Mouse (Mus musculus) liver, embryonic 11.5 days (tissue): ENCODE data around the gene Ostn. TPM values are rescaled to one million over a fixed set of nuclear protein-coding genes. Genes with fewer than 3 reads are reported as not detected.

Source experiments
- ATAC-seq: fragments of 200-750 bp; cut with Nextera tagmentation; replicated peaks from 2 replicates; pipeline ENCODE4 v1.8.0; 2017; ENCODE audit warnings: moderate number of reproducible peaks, mild to moderate bottlenecking, moderate TSS enrichment, moderate library complexity; ENCODE audit not compliant: low FRiP score
- DNase-seq: peaks from one replicate; pipeline ENCODE4 v3.0.0-alpha.2; 2017; ENCODE audit warnings: low spot score
- H3K27ac ChIP-seq: fragments of 300-500 bp; sonication (generic); 2 replicates; pipeline ENCODE4 v1.5.1; 2014; ENCODE audit warnings: mild to moderate bottlenecking, low read depth, low read length, control low read depth
- H3K27me3 ChIP-seq: fragments of 300-500 bp; sonication (generic); replicated peaks from 2 replicates; pipeline ENCODE4 v1.6.1; 2014; ENCODE audit warnings: low read length, mixed read lengths; ENCODE audit not compliant: control insufficient read depth, insufficient read depth
- H3K36me3 ChIP-seq: fragments of 300-500 bp; sonication (generic); 2 replicates; pipeline ENCODE4 v1.6.1; 2014; ENCODE audit warnings: mild to moderate bottlenecking, low read length, moderate library complexity, mixed read lengths; ENCODE audit not compliant: control insufficient read depth, insufficient read depth
- H3K4me1 ChIP-seq: fragments of 300-500 bp; sonication (generic); replicated peaks from 2 replicates; pipeline ENCODE4 v1.6.1; 2014; ENCODE audit warnings: low read length, mixed read lengths; ENCODE audit not compliant: control insufficient read depth, insufficient read depth
- H3K4me2 ChIP-seq: fragments of 300-500 bp; sonication (generic); 2 replicates; pipeline ENCODE4 v1.6.1; 2014; ENCODE audit warnings: mild to moderate bottlenecking, control low read depth, moderate library complexity
- H3K4me3 ChIP-seq: fragments of 300-500 bp; sonication (generic); 2 replicates; pipeline ENCODE4 v1.5.1; 2014; ENCODE audit warnings: low read depth, low read length, control low read depth
- H3K9ac ChIP-seq: fragments of 300-500 bp; sonication (generic); 2 replicates; pipeline ENCODE4 v1.6.1; 2014; ENCODE audit warnings: low read depth, low read length, control low read depth
- H3K9me3 ChIP-seq: fragments of 300-500 bp; sonication (generic); 2 replicates; pipeline ENCODE4 v1.6.1; 2016; ENCODE audit warnings: low read length, inconsistent platforms, mixed read lengths; ENCODE audit not compliant: control insufficient read depth
- WGBS: fragments of 180-500 bp; shearing (Covaris S2); extraction: QIAGEN DNeasy Blood & Tissue Kit; methylation state at CpG from one replicate; pipeline ENCODE4 v1.1.7; 2014; 5-methylcytosine and 5-hydroxymethylcytosine counted together
- polyA plus RNA-seq: library from polyadenylated mRNA; unstranded; fragments of >200 nt; fragmentation: Nextera tagmentation; extraction: Ambion mirVana; gene quantifications from 2 replicates; pipeline ENCODE4 v1.2.1, GENCODE M21; 2014

Gene Ostn
- polyA plus RNA-seq, 1 experiment from 2014 or later = 0.15 TPM

GRCm38 (mm10) chr16:27348359-27348758 is 41.1 kb downstream of the Ostn start:
- 57% methylated on average over 1 of the region's 1 CpGs for WGBS
- ATAC-seq = no peak

GRCm38 (mm10) chr16:27349235-27349634 is 41.9 kb downstream of the Ostn start:
- DNase-seq (no peak), ATAC-seq (no peak)
- Histone ChIP-seq H3K27me3 (no peaks in the 10 kb centered on the region), H3K4me1 (no peaks in the 10 kb centered on the region), H3K9ac (no peak overlapping the region), H3K4me3 (no peak overlapping the region), H3K27ac (no peak overlapping the region), H3K36me3 (no peaks in the 10 kb centered on the region), H3K9me3 (no peaks in the 10 kb centered on the region), H3K4me2 (no peak overlapping the region)
- WGBS = 97% methylated on average over 2 of the region's 2 CpGs

More at GRCm38 (mm10) chr16:27348359-27348758, 41.1 kb downstream of the Ostn start:
- Histone ChIP-seq H3K4me2 (no peak overlapping the region), H3K9me3 (no peaks in the 10 kb centered on the region), H3K36me3 (no peaks in the 10 kb centered on the region), H3K9ac (no peak overlapping the region), H3K27ac (no peak overlapping the region), H3K27me3 (no peaks in the 10 kb centered on the region), H3K4me3 (no peak overlapping the region), H3K4me1 (no peaks in the 10 kb centered on the region)
- DNase-seq = no peak

- no peak overlapping the region for H3K4me2 ChIP-seq
- H3K9me3 ChIP-seq = no peaks in the 10 kb centered on the region
- DNase-seq = no peak
- H3K27me3 ChIP-seq = no peaks in the 10 kb centered on the region
- no peaks in the 10 kb centered on the region for H3K36me3 ChIP-seq
- no peaks in the 10 kb centered on the region for H3K4me1 ChIP-seq
- H3K4me3 ChIP-seq = no peak overlapping the region
- H3K9ac ChIP-seq = no peak overlapping the region
- 81% methylated on average over 7 of the region's 7 CpGs for WGBS
- no peak for ATAC-seq
- no peak overlapping the region for H3K27ac ChIP-seq
Observed at GRCm38 (mm10) chr16:27349878-27350532, 42.7 kb downstream of the Ostn start.

GRCm38 (mm10) chr16:27354464-27354863 is 47.2 kb downstream of the Ostn start:
- no peak overlapping the region for H3K9ac ChIP-seq
- H3K27ac ChIP-seq = no peak overlapping the region
- no peak overlapping the region for H3K4me3 ChIP-seq
- 65% methylated on average over 2 of the region's 2 CpGs for WGBS
- no peaks in the 10 kb centered on the region for H3K36me3 ChIP-seq
- H3K4me2 ChIP-seq = no peak overlapping the region
- DNase-seq = no peak
- ATAC-seq = no peak
- H3K4me1 ChIP-seq = no peaks in the 10 kb centered on the region
- H3K27me3 ChIP-seq = no peaks in the 10 kb centered on the region
- no peaks in the 10 kb centered on the region for H3K9me3 ChIP-seq

- 88% methylated on average over 1 of the region's 1 CpGs for whole genome bisulfite sequencing
- H3K27ac ChIP-seq = no peak overlapping the region
- no peaks in the 10 kb centered on the region for H3K36me3 ChIP-seq
- H3K9me3 ChIP-seq = no peaks in the 10 kb centered on the region
- no peak overlapping the region for H3K4me2 ChIP-seq
- H3K4me1 ChIP-seq = no peaks in the 10 kb centered on the region
- no peak for DNase-seq
- no peak overlapping the region for H3K9ac ChIP-seq
- no peak for ATAC-seq
- H3K27me3 ChIP-seq = no peaks in the 10 kb centered on the region
- no peak overlapping the region for H3K4me3 ChIP-seq
Observed at GRCm38 (mm10) chr16:27360059-27360458, 52.8 kb downstream of the Ostn start.

GRCm38 (mm10) chr16:27370191-27370590 is 62.9 kb downstream of the Ostn start, which contains the start of gene Uts2b:
Uts2b (minus strand) TSS chr16:27370239.
- ATAC-seq (no peak), DNase-seq (no peak)
- Histone ChIP-seq H3K27ac (no peak within 1 kb of the TSS), H3K4me1 (no peaks in the 10 kb centered on the region), H3K4me3 (no peak within 1 kb of the TSS), H3K36me3 (no peaks in the 10 kb centered on the region), H3K9ac (no peak within 1 kb of the TSS), H3K9me3 (no peaks in the 10 kb centered on the region), H3K27me3 (no peaks in the 10 kb centered on the region), H3K4me2 (no peak within 1 kb of the TSS)
- 77% methylated on average over 8 of the region's 8 CpGs for WGBS

- DNase-seq (no peak), ATAC-seq (no peak)
- no peaks in the 10 kb centered on the region for H3K36me3 ChIP-seq
- no peaks in the 10 kb centered on the region for H3K27me3 ChIP-seq
- H3K27ac ChIP-seq = no peak overlapping the region
- no peak overlapping the region for H3K9ac ChIP-seq
- no peaks in the 10 kb centered on the region for H3K4me1 ChIP-seq
- H3K4me2 ChIP-seq = no peak overlapping the region
- 84% methylated on average over 2 of the region's 2 CpGs for WGBS
- no peak overlapping the region for H3K4me3 ChIP-seq
- H3K9me3 ChIP-seq = no peaks in the 10 kb centered on the region
Observed at GRCm38 (mm10) chr16:27370700-27371099, 63.4 kb downstream of the Ostn start.

- Histone ChIP-seq H3K4me1 (no peaks in the 10 kb centered on the region), H3K9ac (no peak overlapping the region), H3K27ac (no peak overlapping the region), H3K27me3 (no peaks in the 10 kb centered on the region), H3K36me3 (no peaks in the 10 kb centered on the region), H3K4me3 (no peak overlapping the region), H3K9me3 (no peaks in the 10 kb centered on the region), H3K4me2 (no peak overlapping the region)
- no peak for ATAC-seq
- WGBS = 56% methylated on average over 3 of the region's 3 CpGs
- DNase-seq = no peak
Observed at GRCm38 (mm10) chr16:27374139-27374538, 66.8 kb downstream of the Ostn start.

GRCm38 (mm10) chr16:27375318-27375717 is 68.0 kb downstream of the Ostn start:
- Histone ChIP-seq H3K27ac (no peak overlapping the region), H3K4me2 (no peak overlapping the region), H3K27me3 (no peaks in the 10 kb centered on the region), H3K4me1 (no peaks in the 10 kb centered on the region), H3K4me3 (no peak overlapping the region), H3K9me3 (no peaks in the 10 kb centered on the region), H3K36me3 (no peaks in the 10 kb centered on the region), H3K9ac (no peak overlapping the region)
- WGBS = 76% methylated on average over 2 of the region's 2 CpGs
- no peak for DNase-seq
- 0 out of 2 replicates have a peak, but pooled peaks have one; percentile 47 for ATAC-seq
